Comparison of ENCODE assay signal across 22 mouse cellular contexts in genomic region chr13:30840700-30841099, GRCm38 (mm10).
"Had no signal": no experiment of that assay in that cellular context is flagged by ENCODE, and none has a peak within 500 bp of the region (broad histone marks: within the 10 kb centered on the region; RNA-seq: fewer than 3 reads in every experiment).

No protein-coding gene starts in this region.

- H3K27ac ChIP-seq: hindbrain, postnatal 0 days; limb, embryonic 10.5 days; limb, embryonic 13.5 days; liver, embryonic 13.5 days; lung, embryonic 15.5 days; macrophage; midbrain, embryonic 10.5 days; midbrain, embryonic 13.5 days; neural tube, embryonic 13.5 days; stomach, embryonic 15.5 days had no signal

- H3K27me3 ChIP-seq: limb, embryonic 13.5 days; liver, embryonic 13.5 days; lung, embryonic 15.5 days; midbrain, embryonic 13.5 days; neural tube, embryonic 13.5 days; stomach, embryonic 15.5 days had no signal

- H3K36me3 ChIP-seq: stomach, embryonic 15.5 days had no signal

- DNase-seq: kidney, adult 18-20 months; kidney, adult 9 months; kidney, postnatal 14 days; kidney, postnatal 4 days; liver, embryonic 13.5 days; lung, postnatal 14 days; retina, postnatal 1 day; right cerebral cortex, postnatal 25 days; spleen, adult 18-20 months; thymus, postnatal 36 days had no signal

- H3K4me3 ChIP-seq: limb, embryonic 10.5 days; limb, embryonic 13.5 days; liver, embryonic 13.5 days; lung, embryonic 15.5 days; midbrain, embryonic 10.5 days; midbrain, embryonic 13.5 days; myocyte; neural tube, embryonic 13.5 days; stomach, embryonic 15.5 days had no signal

- H3K4me1 ChIP-seq: limb, embryonic 10.5 days; limb, embryonic 13.5 days; liver, embryonic 13.5 days; lung, embryonic 15.5 days; midbrain, embryonic 10.5 days; midbrain, embryonic 13.5 days; neural tube, embryonic 13.5 days; stomach, embryonic 15.5 days had no signal

- ATAC-seq: hindbrain, postnatal 0 days; inflammation-experienced regulatory T-cells, adult 6 months; midbrain, embryonic 13.5 days; midbrain, embryonic 16.5 days had no signal

- H3K9ac ChIP-seq: limb, embryonic 13.5 days; liver, embryonic 13.5 days; lung, embryonic 15.5 days; midbrain, embryonic 13.5 days; neural tube, embryonic 13.5 days; stomach, embryonic 15.5 days had no signal

- H3K4me2 ChIP-seq: limb, embryonic 13.5 days; liver, embryonic 13.5 days; lung, embryonic 15.5 days; midbrain, embryonic 13.5 days; neural tube, embryonic 13.5 days; stomach, embryonic 15.5 days had no signal

- H3K9me3 ChIP-seq: limb, embryonic 10.5 days; limb, embryonic 13.5 days; liver, embryonic 13.5 days; lung, embryonic 15.5 days; midbrain, embryonic 10.5 days; midbrain, embryonic 13.5 days; neural tube, embryonic 13.5 days; stomach, embryonic 15.5 days had no signal
